Mouse (Mus musculus) spleen, adult 2 months (tissue): ENCODE data around the gene Grap2. TPM values are rescaled to one million over a fixed set of nuclear protein-coding genes. Genes with fewer than 3 reads are reported as not detected.
"Not testable (repeated sequence)": the region's sequence is repeated elsewhere in the genome, so short reads cannot be mapped to it uniquely, and the experiment has no call there.

Experiments
- DNase-seq, 2 experiments: peaks; one replicate each; pipeline versions ENCODE4 v3.0.0 to v3.0.0-alpha.2; 2012 to 2021; ENCODE audit warnings: low spot score in 2 of 2, low read depth in 1 of 2
- H3K27ac ChIP-seq: fragments of 200-500 bp; 2 replicates; pipeline ENCODE4 v1.5.1; 2012; ENCODE audit warnings: low read length, inconsistent platforms; ENCODE audit not compliant: insufficient read depth
- H3K27me3 ChIP-seq: fragments of 200-500 bp; 2 replicates; pipeline ENCODE4 v1.6.1; 2012; ENCODE audit warnings: mild to moderate bottlenecking, moderate library complexity, low read length, inconsistent platforms; ENCODE audit not compliant: control insufficient read depth, insufficient read depth
- H3K36me3 ChIP-seq: fragments of 200-500 bp; 2 replicates; pipeline ENCODE4 v1.6.1; 2012; ENCODE audit warnings: mild to moderate bottlenecking, low read length, inconsistent platforms; ENCODE audit not compliant: control insufficient read depth, insufficient read depth
- H3K4me1 ChIP-seq: fragments of 200-500 bp; 2 replicates; pipeline ENCODE4 v1.6.1; 2011; ENCODE audit warnings: inconsistent platforms; ENCODE audit not compliant: control insufficient read depth, insufficient read depth, insufficient read length
- H3K4me3 ChIP-seq: fragments of 200-500 bp; 2 replicates; pipeline ENCODE4 v1.5.1; 2011; ENCODE audit warnings: mild to moderate bottlenecking, inconsistent platforms; ENCODE audit not compliant: insufficient read depth, insufficient read length; ENCODE audit errors: extremely low read depth
- CTCF ChIP-seq: fragments of 200-500 bp; IDR thresholded peaks from 2 replicates; pipeline ENCODE4 v1.5.1; 2011; ENCODE audit warnings: mild to moderate bottlenecking, inconsistent platforms; ENCODE audit not compliant: insufficient read depth, insufficient read length, insufficient replicate concordance; ENCODE audit errors: extremely low read depth
- POLR2A ChIP-seq: fragments of 200-500 bp; IDR thresholded peaks from 2 replicates; pipeline ENCODE4 v1.6.1; 2011; ENCODE audit warnings: low read depth, low read length, inconsistent platforms
- WGBS: fragments of 180-500 bp; shearing (Covaris S2); methylation state at CpG from one replicate; pipeline ENCODE4 v1.1.7; 2018; 5-methylcytosine and 5-hydroxymethylcytosine counted together
- polyA plus RNA-seq: library from polyadenylated mRNA; depleted of rRNA; stranded (reverse); fragments of >200 nt; gene quantifications from 2 replicates; pipeline ENCODE4 v1.2.3, GENCODE M21; 2012

Gene Grap2
- polyA plus RNA-seq, 1 experiment, result 54.4 TPM

DNA sequence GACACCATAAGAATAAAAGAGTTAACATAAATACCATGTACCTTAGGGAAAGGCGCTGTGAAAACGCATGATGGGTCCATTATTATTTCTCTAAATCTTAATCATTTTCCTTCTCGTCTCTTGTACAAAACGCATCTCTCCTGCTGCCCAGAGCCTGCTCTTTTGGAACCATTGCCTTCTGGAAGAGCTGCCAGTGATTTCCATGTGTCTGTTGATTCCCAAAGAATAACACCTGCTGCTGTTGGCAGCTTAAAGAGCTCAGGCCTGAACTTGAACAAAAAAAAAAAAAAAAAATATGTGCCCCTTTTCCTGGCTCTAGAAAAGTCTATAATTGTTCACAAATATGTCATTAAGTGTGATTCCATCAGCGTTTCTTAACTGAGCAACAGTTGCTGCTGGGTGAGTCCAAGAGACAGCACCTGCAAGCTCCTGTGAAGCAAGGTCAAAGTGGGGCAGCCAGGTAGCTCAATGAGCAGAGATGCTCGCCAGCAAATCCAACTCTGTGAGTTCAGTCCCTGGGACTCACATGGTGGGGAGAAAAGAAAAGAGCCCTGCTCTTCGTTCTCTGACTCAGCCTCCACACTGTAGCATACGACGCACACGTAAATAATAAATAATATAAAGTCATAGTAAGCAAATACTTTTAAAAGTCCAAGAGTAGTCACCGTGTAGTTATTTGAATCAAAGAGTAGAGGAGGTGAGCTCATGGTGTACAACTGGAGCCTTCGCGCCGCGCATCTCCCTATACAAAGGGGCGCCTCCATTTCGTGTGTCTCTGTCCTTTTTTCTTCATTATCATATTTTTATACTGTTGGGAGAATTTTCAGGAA is 2.0 kb downstream of the Grap2 start:
- no peaks in the 10 kb centered on the region for H3K36me3 ChIP-seq
- no peaks in the 10 kb centered on the region for H3K27me3 ChIP-seq
- peak overlapping the region; percentile 59 for H3K27ac ChIP-seq
- TF ChIP-seq CTCF, result no peak
- TF ChIP-seq POLR2A, result no peak
- H3K4me1 ChIP-seq, result peaks cover 11% of the 10 kb centered on the region; the same call in 1 of the 2 replicates
- WGBS, result 83% methylated on average over 17 of the region's 17 CpGs
- peak overlapping the region; percentile 40 for H3K4me3 ChIP-seq
- DNase-seq, result no peak

DNA sequence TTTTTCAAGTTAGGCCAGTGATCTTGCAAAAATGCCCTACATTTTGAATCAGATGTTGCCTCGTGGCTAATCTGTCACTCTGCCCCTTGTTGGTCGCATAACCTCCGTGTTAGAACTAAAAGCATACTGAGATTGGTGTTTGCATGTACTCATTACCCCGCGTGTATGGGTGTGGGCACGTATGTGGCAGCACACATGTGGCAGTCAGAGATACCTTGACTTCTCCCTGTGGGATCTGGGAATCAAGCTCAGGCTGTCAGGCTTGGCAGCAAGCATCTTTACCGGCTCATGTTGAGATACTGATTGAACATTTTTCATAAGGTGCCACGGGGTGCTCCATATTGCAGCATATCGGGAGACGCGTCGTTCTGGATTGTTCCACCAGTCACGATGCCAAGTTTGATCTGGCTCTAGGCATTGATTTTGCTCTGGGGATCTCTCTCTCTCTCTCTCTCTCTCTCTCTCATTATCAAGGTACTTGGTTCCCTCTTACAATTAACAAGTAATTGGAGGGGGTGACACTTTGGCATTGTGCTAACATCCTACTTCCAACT is 3.5 kb downstream of the Grap2 start:
- peak overlapping the region; percentile 46; the same call in 1 of the 2 replicates for H3K4me3 ChIP-seq
- no peaks in the 10 kb centered on the region for H3K36me3 ChIP-seq
- H3K27me3 ChIP-seq, result no peaks in the 10 kb centered on the region
- no peak for DNase-seq
- 82% methylated on average over 13 of the region's 13 CpGs for WGBS
- H3K27ac ChIP-seq, result peak overlapping the region; percentile 64
- TF ChIP-seq CTCF, result no peak
- no peak for TF ChIP-seq POLR2A
- peaks cover 6% of the 10 kb centered on the region for H3K4me1 ChIP-seq

DNA sequence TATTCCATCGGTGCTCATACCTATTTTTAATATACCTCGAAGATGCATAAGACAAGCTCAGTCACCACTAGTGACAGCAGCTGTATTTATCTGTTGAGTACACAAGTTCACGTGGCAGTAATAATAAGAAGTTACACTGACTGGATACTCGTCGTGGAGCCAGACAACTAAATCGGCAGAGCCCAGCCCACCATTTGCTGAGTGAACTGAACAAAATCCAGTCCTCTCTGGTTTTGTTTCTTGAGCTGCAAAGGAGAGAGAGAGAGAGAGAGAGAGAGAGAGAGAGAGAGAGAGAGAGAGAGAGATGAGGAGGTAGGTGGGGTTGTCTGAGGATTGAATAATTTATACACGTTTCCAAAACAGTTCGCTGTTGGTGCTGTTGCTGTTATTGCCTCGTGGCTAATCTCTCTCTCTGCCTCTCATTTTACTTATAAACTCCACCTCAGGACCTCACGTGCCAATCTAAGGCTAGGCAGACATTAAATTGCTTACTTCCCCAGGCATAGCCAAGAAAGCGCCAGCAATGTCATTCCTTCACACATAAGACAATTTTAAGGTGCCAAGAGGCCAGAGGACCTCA is 4.1 kb downstream of the Grap2 start:
- Histone ChIP-seq H3K27ac (no peak overlapping the region), H3K4me3 (no peak overlapping the region), H3K36me3 (no peaks in the 10 kb centered on the region), H3K27me3 (no peaks in the 10 kb centered on the region), H3K4me1 (peaks cover 5% of the 10 kb centered on the region)
- DNase-seq, result no peak
- no peak for TF ChIP-seq POLR2A
- no peak for TF ChIP-seq CTCF
- 70% methylated on average over 11 of the region's 11 CpGs for WGBS

DNA sequence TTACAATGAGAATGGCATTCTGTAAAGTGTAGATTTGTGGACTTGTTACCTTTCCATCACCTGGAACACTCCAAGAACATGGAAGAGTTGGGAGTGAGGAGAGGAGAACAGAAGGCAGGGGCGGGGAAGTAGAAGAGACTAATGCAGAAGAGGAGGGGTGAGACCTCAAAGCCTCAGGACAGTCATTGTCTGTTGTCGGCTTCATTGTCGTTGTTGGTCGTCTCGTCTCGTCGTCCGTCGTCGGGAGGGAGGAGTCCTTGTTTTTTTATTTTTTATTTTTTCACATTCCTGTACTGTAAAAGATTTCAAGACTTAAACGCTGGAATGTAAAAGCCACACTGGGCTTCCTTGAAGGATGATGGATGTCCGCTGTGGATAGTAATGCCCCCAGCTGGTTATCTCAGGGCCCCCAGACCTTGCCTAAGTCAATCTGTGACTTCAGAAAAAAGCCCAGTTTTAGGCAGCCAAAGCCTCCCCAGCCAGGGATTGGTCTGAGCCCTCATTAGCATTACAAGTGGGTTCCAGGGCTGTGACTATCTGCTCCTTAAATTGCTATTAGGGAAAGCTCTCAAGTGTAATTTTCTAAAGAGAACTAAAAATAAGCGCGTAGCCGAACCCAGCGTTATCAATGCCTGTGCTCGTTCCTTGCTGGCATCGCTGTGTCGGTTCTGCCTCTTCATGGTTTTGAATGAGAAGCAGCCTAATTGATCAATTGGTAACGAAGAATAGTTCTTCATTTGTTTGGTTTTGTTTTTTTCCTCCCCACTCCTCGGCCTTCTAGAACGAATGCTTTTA is 5.0 kb downstream of the Grap2 start:
- Histone ChIP-seq H3K4me3 (peak overlapping the region; percentile 11; the same call in 1 of the 2 replicates), H3K36me3 (no peaks in the 10 kb centered on the region), H3K4me1 (peaks cover 5% of the 10 kb centered on the region), H3K27me3 (no peaks in the 10 kb centered on the region), H3K27ac (peak overlapping the region; percentile 10; the same call in 1 of the 2 replicates)
- TF ChIP-seq POLR2A, result no peak
- no peak for TF ChIP-seq CTCF
- DNase-seq, result no peak
- 79% methylated on average over 22 of the region's 22 CpGs for WGBS

DNA sequence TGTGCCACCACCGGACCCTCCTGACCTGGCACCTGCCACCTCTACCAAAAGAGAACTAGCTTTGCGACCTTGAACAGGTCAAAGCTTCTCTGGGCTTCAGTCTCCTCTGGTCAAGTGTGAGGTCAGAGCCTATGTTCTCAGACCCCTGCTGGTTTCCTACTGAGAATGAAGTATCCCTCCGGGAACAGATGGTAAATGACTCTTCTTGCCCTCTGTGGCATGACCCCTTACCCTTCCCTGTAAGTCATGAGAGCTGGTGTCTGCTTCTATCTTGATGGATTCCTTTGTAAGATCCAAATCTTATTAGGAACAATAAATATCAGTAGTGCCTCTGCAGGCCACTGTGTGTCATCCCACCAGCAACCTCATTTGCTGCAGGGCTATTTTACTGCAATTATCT is 6.7 kb downstream of the Grap2 start:
- TF ChIP-seq POLR2A (no peak), CTCF (no peak)
- no peak overlapping the region for H3K27ac ChIP-seq
- no peaks in the 10 kb centered on the region for H3K36me3 ChIP-seq
- WGBS, result 51% methylated on average over 3 of the region's 3 CpGs
- H3K4me1 ChIP-seq, result peaks cover 5% of the 10 kb centered on the region
- DNase-seq, result no peak
- H3K4me3 ChIP-seq, result no peak overlapping the region
- H3K27me3 ChIP-seq, result no peaks in the 10 kb centered on the region

DNA sequence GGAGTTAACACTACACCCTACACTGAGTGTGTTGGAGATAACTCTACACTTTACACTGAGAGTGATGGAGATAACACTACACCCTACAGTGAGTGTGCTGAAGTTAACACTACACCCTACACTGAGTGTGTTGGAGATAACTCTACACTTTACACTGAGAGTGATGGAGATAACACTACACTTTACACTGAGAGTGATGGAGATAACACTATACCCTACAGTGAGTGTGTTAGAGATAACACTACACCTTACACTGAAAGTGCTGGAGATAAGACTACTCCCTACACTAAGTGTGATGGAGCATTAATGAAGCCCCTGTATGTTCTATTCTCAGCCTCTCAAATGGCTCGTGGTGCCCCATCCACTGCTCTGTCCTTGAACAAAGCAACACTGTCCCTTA is 8.2 kb downstream of the Grap2 start:
- H3K4me1 ChIP-seq, H3K4me3 ChIP-seq, DNase-seq, H3K27ac ChIP-seq, H3K36me3 ChIP-seq, H3K27me3 ChIP-seq: not testable (repeated sequence)
- 63% methylated on average over 1 of the region's 1 CpGs for WGBS
